Mouse (Mus musculus) layer of hippocampus, postnatal 25 days (tissue): ENCODE data around the gene Gfap. TPM values are rescaled to one million over a fixed set of nuclear protein-coding genes. Genes with fewer than 3 reads are reported as not detected.

Source experiments
- DNase-seq, 2 experiments: peaks; one replicate each; pipeline ENCODE4 v3.0.0; 2022; ENCODE audit warnings: mixed read lengths in 2 of 2, low spot score in 1 of 2; ENCODE audit errors: extremely low spot score in 1 of 2
- total RNA-seq, 2 experiments: library from RNA; stranded (reverse); gene quantifications; 2 replicates each; pipeline ENCODE4 v1.2.3; 2021

Gfap gene
- total RNA-seq, 2 experiments from 2014 or later = 260 to 321 TPM

- DNase-seq = no peak
These were observed 2.3 kb downstream of the Gfap start for GRCm38 (mm10) chr11:102898408-102898807.

GRCm38 (mm10) chr11:102896641-102897040, 4.1 kb downstream of the Gfap start:
- DNase-seq = no peak

DNA sequence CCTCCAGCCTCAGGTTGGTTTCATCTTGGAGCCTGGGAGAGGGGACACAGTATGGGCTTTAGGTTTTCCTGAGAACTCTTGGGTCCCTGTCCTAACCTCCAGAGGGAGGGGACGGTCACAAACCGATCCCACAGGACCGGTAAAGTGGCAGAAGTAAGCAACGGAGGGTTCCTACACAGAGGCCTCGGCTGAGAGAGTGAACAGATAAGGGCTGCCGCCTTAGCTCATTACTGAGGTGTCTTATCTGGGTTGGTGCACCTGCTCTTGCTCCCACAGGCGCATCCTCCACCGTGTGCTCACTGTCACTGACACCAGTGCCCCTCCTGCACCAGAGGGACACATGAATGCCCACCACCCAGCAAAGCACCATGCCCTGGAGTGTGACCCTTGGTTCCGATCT, 4.9 kb downstream of the Gfap start:
- DNase-seq = no peak

DNA sequence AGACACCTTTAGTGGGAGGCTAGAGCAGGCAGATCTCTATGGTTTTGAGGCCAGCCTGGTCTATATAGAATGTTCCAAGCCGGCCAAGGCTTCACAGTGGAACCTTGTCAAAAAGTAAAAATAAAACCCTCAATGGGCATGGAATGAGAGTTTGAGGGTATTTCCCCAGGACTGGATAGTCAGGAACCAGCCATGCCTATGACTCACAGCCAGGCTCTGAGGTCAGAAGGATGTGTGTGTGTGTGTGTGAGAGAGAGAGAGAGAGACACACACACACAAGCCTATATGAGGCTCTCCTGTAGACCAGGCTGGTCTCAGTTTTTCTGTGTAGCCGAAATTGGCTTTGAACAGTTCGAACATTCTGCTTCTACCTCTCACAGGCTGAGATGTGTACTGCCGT, 6.0 kb downstream of the Gfap start:
- no peak for DNase-seq

DNA sequence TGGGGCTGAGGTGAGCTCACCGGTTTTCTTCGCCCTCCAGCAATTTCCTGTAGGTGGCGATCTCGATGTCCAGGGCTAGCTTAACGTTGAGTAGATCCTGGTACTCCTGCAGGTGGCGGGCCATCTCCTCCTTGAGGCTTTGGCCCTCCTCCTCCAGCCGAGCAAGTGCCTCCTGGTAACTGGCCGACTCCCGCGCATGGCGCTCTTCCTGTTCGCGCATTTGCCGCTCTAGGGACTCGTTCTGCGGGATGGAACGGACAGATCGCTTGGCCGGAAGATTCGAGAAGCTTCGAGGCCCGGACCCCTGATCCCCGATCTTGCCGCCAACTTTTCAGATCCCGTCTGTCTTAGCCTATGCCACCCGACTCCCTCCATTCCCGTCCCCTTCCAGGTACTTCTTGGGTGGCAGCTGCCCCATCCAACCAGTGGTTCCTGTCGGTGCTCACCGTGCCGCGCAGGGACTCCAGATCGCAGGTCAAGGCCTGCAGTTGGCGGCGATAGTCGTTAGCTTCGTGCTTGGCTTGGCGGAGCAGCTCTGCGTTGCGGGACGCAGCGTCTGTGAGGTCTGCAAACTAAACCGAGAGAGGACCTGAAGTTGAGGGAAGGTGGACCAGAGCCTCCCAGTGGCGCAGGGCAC, 7.6 kb downstream of the Gfap start:
- DNase-seq = no peak

DNA sequence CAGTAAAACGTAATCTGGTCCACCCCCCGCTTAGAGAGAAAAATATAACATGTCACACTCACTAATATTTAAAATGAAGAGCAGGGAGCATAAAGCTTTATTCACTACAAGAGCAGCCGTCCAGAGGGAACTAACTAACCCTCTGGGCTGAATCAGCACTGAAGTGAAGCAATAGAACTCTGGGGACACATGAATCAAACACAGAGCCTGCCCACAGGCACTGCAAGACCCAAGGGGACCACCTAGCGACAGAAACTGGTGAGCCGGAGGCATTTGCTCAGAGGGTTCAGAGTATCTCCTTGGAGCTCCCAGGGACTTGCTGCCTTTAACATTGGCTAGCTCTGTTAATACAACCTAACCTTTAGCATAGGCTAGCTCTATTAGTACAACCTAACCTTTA, 10.6 kb downstream of the Gfap start:
- DNase-seq = no peak

DNA sequence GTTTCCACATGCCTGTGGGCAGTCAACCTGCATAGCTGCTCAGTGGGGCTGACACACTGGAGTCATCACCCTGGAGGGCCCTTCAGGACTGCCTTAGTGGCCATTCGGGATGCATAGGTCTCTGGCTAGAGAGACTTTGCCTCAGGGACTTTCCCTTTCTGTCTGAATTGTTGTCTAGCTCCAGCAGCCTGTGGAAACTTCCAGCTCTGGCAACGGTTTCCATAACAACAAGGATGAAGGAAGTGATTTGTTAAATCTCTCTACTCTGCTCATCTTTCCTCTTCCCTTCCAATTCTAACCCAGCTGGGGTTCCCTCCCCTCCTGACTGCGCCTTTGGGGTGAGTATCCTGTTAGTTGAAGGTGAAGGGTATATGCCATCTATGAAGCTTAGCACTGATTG, 12.6 kb downstream of the Gfap start:
- no peak for DNase-seq

- no peak for DNase-seq
These were observed 13.3 kb downstream of the Gfap start for GRCm38 (mm10) chr11:102887433-102887832.

- no peak for DNase-seq
These were observed 16.0 kb downstream of the Gfap start, which contains the start of gene Fam187a for GRCm38 (mm10) chr11:102884616-102885219. Gene Fam187a, plus strand, starts transcription at chr11:102885169.

DNA sequence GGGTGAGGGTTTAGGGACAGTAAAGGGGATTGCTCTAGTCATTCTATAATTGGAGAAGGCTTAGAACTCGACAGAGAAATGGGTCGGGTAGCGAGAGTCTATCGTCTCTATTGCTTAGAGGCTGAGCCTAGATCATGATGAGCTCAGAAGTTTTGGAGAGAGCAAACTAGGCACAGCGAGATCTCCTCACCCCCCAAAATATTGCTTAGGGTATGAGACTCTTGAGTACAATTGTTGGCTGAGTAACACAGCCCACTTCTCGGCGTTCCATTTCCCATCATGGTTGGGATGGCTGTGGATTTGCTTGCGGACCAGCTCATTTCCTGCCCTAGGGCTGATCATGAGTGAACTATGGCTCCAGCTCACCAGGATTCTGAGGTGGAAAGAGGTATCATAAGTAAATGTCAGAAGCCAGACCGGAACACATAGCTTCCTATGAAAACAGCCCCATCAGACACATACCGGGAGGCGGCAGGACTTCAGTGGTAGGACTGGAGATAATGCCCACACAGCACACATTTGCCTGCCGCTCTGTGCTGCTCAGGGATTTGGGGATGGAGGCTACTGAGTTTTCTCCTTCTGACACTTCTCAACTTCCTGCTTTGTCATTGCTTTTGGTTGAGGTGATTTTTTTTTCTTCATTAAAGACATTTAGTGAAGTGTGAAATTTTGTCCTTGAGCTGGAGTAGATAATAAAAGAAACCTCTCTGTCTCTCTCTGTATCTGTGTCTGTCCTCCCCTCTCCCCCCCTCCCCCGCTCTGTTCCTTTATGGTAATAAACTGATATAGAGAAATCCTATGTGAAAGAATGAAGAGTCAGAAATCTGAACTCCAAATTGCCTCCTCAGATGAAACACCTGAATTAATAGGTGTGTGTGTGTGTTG, 19.2 kb downstream of the Gfap start:
- no peak for DNase-seq

- peak; percentile 93 to 96 for DNase-seq
These were observed 20.0 kb downstream of the Gfap start, which contains the start of the genes Eftud2 and Ccdc103 for GRCm38 (mm10) chr11:102880585-102881313. Gene Eftud2, minus strand, starts transcription at chr11:102880985. Gene Ccdc103, plus strand, starts transcription at chr11:102881204.

DNA sequence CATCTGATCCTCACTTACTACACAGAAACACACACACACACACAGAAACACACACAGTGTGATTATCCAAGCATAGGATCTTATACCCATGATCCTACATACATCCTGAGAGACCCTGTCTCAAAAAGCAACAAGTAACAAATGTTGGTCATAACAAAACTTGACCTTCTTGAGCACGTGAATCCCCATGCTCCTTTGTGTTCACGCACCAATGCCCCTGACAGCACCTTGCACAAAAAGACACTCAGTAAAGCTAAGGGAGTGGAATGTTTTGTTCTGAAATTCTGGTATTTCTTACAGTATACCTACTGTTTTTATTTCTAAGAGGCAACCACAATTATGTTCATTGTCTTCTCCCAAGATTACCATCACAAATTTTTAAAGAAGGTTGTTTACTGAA, 21.2 kb downstream of the Gfap start:
- no peak for DNase-seq

- DNase-seq = no peak
These were observed 25.8 kb downstream of the Gfap start for GRCm38 (mm10) chr11:102874801-102875334.

DNA sequence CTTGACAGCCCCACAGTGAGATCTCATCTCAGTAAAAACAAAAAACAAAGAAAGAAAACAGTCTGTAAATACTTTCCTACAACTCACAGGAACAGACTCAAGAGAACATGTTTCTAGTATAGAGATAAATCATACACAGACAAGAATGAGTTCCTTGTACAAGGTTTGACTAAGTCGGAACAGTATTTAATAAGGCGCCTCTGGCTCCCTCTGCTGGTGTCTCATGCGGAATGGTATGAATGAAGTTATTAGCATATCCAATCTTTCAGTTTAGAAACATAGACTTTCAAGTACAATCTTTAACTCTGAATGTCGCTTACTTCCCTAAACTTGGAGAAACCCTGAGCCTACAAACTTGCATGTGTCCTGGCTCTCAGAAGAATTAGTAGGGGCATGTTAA, 36.4 kb downstream of the Gfap start:
- peak in 1 of 2 experiments; percentile 78 for DNase-seq

DNA sequence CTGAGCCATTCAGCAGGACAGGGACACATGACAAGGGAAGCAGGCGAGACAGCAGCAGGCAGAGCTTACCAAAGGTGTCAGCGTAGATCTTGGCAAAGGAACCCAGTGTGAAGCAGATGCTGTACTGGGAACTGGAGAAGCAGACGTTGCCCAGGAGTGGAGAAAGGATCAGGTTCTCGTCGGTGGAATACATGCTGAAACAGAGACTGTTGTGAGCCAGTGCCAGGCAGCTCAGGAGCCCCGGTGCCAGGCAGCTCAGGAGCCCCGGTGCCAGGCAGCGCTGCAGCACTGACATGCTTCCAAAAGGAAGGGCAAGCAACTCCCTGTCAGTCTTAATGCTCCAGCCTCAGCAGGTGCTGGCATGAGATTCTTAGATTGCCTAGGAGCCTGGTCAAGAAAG, 40.8 kb downstream of the Gfap start:
- DNase-seq = no peak

- DNase-seq = no peak
These were observed 41.8 kb downstream of the Gfap start for GRCm38 (mm10) chr11:102858951-102859350.

- no peak for DNase-seq
These were observed 44.8 kb downstream of the Gfap start for GRCm38 (mm10) chr11:102855941-102856340.

- no peak for DNase-seq
These were observed 47.0 kb downstream of the Gfap start for GRCm38 (mm10) chr11:102853760-102854159.

DNA sequence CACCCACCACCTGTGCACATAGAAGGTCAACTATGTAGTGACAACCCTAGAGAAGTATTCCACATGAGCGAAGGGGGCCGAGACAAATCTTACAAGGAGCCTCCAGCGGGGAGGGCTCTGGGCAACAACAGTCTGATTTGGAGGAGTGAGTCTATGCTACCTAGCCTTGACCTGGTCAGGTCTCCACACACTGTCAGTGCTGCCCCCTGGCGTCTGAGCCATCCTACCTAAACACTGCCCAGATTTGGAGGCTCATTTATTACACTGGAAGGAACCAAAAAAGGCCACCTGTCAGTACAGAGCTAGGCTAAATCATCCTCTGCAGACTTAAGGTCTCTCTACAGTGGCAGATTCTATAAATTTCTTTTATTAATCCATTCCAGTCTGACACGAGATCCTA, 48.8 kb downstream of the Gfap start:
- peak in 1 of 2 experiments; percentile 61 for DNase-seq

DNA sequence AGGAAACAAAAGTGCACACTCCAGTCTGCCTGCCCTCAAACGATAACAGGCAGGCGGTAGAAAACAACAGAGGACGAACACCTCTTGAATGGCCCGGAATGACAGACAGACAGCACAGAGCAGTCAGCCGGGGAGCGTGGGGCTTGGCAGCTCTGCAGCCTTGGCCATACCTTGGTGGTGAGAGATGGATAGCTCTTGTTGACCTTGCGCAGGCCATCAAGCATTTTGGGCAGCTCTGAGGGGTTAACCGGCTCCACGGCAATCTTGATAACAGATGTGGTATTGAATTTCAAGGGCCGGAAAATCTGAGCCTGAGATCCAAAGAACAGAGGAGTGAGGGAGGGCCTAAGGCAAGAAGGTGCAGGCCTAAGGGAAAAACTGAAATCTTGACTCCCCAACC, 54.8 kb downstream of the Gfap start:
- DNase-seq = no peak
